Mouse (Mus musculus): ENCODE results near the gene Amh.

DNA sequence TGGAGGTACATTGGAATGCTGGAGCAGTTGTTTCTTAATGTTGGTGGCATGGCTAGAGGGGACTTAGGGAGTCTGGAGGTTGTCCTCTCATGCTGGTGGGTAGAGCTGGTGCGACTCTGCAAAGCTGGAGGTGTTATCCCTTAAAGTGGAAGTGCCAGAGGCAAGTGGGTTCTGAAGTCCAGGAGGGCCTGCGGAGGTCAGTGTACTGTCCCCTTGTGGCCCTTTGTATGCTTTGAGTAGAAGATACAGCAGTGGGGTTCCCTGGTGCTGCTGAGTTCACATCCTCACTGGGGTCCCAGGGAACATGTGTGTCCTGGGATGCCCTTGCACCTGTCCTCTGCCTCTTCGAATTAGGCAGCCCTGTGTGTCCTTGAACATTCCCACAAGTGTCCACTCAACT, 48.9 kb upstream of the Amh start:
- TF ChIP-seq POLR2A (IDR thresholded peaks at IDR 0.05; ENCODE audit: insufficient read depth, low read length) (no peak), CTCF (IDR thresholded peaks at IDR 0.05; ENCODE audit: low read depth, low read length) (no peak), EP300 (IDR thresholded peaks at IDR 0.05; ENCODE audit: insufficient read depth, low read depth, low read length) (no peak)

All from ES-Bruce4 (cell line).